Mouse (Mus musculus) E14TG2a.4 (cell line): Measurements from ENCODE around the gene Src.

ENCODE experiments used
- CTCF ChIP-seq: conservative IDR thresholded peaks from 2 replicates; pipeline ENCODE4 v1.5.1; 2014; ENCODE audit warnings: low read length
- NANOG ChIP-seq: IDR thresholded peaks from 2 replicates; pipeline ENCODE4 v1.6.1; 2014; ENCODE audit warnings: borderline replicate concordance, low read length, mixed read lengths
- POU5F1 ChIP-seq: IDR thresholded peaks from 2 replicates; pipeline ENCODE4 v1.6.1; 2014; ENCODE audit warnings: low read length, borderline replicate concordance

DNA sequence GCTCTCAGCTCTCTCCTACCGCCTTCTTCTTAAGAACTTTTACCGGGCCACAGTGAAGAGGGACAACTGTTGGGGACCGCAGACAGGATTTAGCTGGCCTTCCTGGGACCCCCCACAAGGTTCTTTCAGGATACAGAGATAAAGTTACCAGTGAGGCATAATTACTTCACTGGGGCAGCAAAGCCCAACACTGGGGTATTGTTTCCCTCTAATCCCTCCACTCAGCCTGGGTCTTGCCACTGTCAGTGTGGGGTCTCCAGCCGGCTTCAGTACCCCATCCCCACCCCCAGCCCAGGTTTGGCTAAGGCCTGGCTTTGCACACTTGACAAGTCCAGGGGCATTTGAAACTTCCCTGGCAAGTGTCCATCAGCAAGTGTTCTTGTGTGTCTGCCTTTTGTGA is 96.1 kb downstream of the Src start:
- TF ChIP-seq CTCF (no peak), POU5F1 (no peak), NANOG (no peak)
